Mouse (Mus musculus) heart, postnatal 0 days (tissue): ENCODE results near the gene Nfasc.

Experiments used
- CTCF ChIP-seq: IDR thresholded peaks from 2 replicates; pipeline ENCODE4 v1.5.1; 2016; ENCODE audit warnings: antibody characterized with exemption, control low read depth, low read depth
- EP300 ChIP-seq: IDR thresholded peaks from 2 replicates; pipeline ENCODE4 v1.6.1; 2016; ENCODE audit warnings: antibody characterized with exemption, low read depth

DNA sequence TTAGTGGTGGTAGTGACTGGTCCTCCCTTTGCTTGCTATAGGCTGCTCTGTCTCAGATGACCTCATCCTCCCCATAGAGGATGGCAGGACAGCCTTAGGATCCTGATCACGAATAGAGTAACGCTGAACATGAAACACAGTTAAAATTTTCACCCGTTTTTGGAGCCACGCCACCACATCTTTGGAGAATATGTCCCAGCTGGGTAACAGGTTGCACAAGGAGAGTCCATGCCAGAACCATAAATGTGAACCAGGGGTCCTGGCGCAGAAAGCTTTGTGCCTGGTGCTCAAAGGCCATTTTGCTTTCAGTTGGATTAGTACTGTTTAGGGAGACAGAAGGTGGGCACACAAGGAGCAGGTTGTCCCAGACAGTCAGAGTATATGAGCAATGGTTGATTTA is 143.6 kb downstream of the Nfasc start:
- TF ChIP-seq EP300 (no peak), CTCF (no peak)
